Mouse (Mus musculus) heart, postnatal 10 days (tissue): ENCODE measurements around the gene Gm45618. TPM values are rescaled to one million over a fixed set of nuclear protein-coding genes. Genes with fewer than 3 reads are reported as not detected.
"Not testable (repeated sequence)": the region's sequence is repeated elsewhere in the genome, so short reads cannot be mapped to it uniquely, and the experiment has no call there.

Experiments
- DNase-seq, 2 experiments: peaks; one replicate each; pipeline ENCODE4 v3.0.0; 2021
- intact Hi-C: fragments of 180-260 bp; cut with DNase I; formaldehyde crosslinking; loops from one replicate; pipeline ENCODE4 v1.15.1; 2025
- total RNA-seq, 2 experiments: library from RNA; stranded (reverse); gene quantifications; 2 replicates each; pipeline ENCODE4 v1.2.3; 2021

Gm45618 gene
- not detected for total RNA-seq

GRCm38 (mm10) chr7:142120629-142121028 lies at the start of gene Gm45618:
TSS of gene Gm45618 (minus strand) at chr7:142120729.
- DNase-seq, intact Hi-C loops: not testable (repeated sequence)

- intact Hi-C loops: no loop called here
- DNase-seq: peak in 1 of 2 experiments; percentile 19
These were observed 49.3 kb upstream of the Gm45618 start for GRCm38 (mm10) chr7:142169836-142170235.

GRCm38 (mm10) chr7:142165639-142166038 lies 45.1 kb upstream of the Gm45618 start, which contains the start of gene Gm4553:
TSS of gene Gm4553 (minus strand) at chr7:142165739.
- intact Hi-C loops, DNase-seq: not testable (repeated sequence)

GRCm38 (mm10) chr7:142159366-142159765 lies 38.8 kb upstream of the Gm45618 start:
- DNase-seq: no peak
- intact Hi-C loops: no loop called here

- DNase-seq, intact Hi-C loops: not testable (repeated sequence)
These were observed 36.5 kb upstream of the Gm45618 start, which contains the start of gene Gm29735 for GRCm38 (mm10) chr7:142157013-142157412. TSS of gene Gm29735 (minus strand) at chr7:142157113.

GRCm38 (mm10) chr7:142155308-142155707 lies 34.8 kb upstream of the Gm45618 start:
- intact Hi-C loops: no loop called here
- no peak for DNase-seq

- DNase-seq: no peak
- intact Hi-C loops: no loop called here
These were observed 31.7 kb upstream of the Gm45618 start for GRCm38 (mm10) chr7:142152191-142152590.

- intact Hi-C loops: no loop called here
- DNase-seq: no peak
These were observed 28.1 kb upstream of the Gm45618 start for GRCm38 (mm10) chr7:142148633-142149032.

GRCm38 (mm10) chr7:142146033-142146432 lies 25.5 kb upstream of the Gm45618 start:
- intact Hi-C loops: loop anchor here (1.0 kb wide), 2 partner anchors 104 to 138 kb away; no protein-coding TSS in a partner anchor
- peak; percentile 53 to 73 for DNase-seq

GRCm38 (mm10) chr7:142145413-142145940 lies 24.9 kb upstream of the Gm45618 start:
- no peak for DNase-seq
- intact Hi-C loops: no loop called here

GRCm38 (mm10) chr7:142144507-142144906 lies 24.0 kb upstream of the Gm45618 start, which contains the start of gene Gm45337:
TSS of gene Gm45337 (minus strand) at chr7:142144607.
- DNase-seq: no peak
- intact Hi-C loops: no loop called here

- DNase-seq, intact Hi-C loops: not testable (repeated sequence)
These were observed 23.0 kb upstream of the Gm45618 start for GRCm38 (mm10) chr7:142143506-142144010.

- DNase-seq: no peak
- intact Hi-C loops: no loop called here
These were observed 20.2 kb upstream of the Gm45618 start for GRCm38 (mm10) chr7:142140696-142141095.

GRCm38 (mm10) chr7:142135934-142136333 lies 15.4 kb upstream of the Gm45618 start, which contains the start of gene Gm39115:
TSS of gene Gm39115 (minus strand) at chr7:142136034.
- intact Hi-C loops, DNase-seq: not testable (repeated sequence)

- intact Hi-C loops: no loop called here
- peak; percentile 17 to 32 for DNase-seq
These were observed 13.9 kb upstream of the Gm45618 start for GRCm38 (mm10) chr7:142134206-142134995.

GRCm38 (mm10) chr7:142128843-142129242 lies 8.3 kb upstream of the Gm45618 start:
- intact Hi-C loops: no loop called here
- DNase-seq: no peak

GRCm38 (mm10) chr7:142119632-142120031 lies 897 bp downstream of the Gm45618 start:
- DNase-seq: peak in 1 of 2 experiments; percentile 9
- intact Hi-C loops: no loop called here

GRCm38 (mm10) chr7:142104747-142105146 lies 15.8 kb downstream of the Gm45618 start:
- intact Hi-C loops: no loop called here
- DNase-seq: no peak

GRCm38 (mm10) chr7:142097776-142098175 lies 22.8 kb downstream of the Gm45618 start:
- DNase-seq: peak; percentile 86 to 89
- intact Hi-C loops: loop anchor here (1.0 to 10.0 kb wide), 3 partner anchors 26 to 173 kb away; no protein-coding TSS in a partner anchor

- DNase-seq: no peak
- intact Hi-C loops: loop anchor here (1.0 to 10.0 kb wide), 2 partner anchors 25 to 172 kb away; no protein-coding TSS in a partner anchor
These were observed 23.8 kb downstream of the Gm45618 start for GRCm38 (mm10) chr7:142096701-142097100.
